Mouse (Mus musculus) limb, embryonic 12.5 days (tissue): ENCODE data around the gene Osr1. TPM values are rescaled to one million over a fixed set of nuclear protein-coding genes. Genes with fewer than 3 reads are reported as not detected.

Source experiments
- ATAC-seq: fragments of 200-750 bp; cut with Nextera tagmentation; 2 replicates; pipeline ENCODE4 v1.8.0; 2017; ENCODE audit warnings: low read depth, moderate TSS enrichment; ENCODE audit not compliant: insufficient number of reproducible peaks, insufficient read depth, low FRiP score, low TSS enrichment
- H3K27ac ChIP-seq: fragments of 300-500 bp; sonication (generic); 2 replicates; pipeline ENCODE4 v1.5.1; 2016; ENCODE audit warnings: mild to moderate bottlenecking, moderate library complexity
- H3K27me3 ChIP-seq: fragments of 300-500 bp; sonication (generic); 2 replicates; pipeline ENCODE4 v1.6.1; 2016; ENCODE audit warnings: mild to moderate bottlenecking, moderate library complexity
- H3K36me3 ChIP-seq: fragments of 300-500 bp; sonication (generic); 2 replicates; pipeline ENCODE4 v1.6.1; 2016; ENCODE audit warnings: mild to moderate bottlenecking, moderate library complexity
- H3K4me1 ChIP-seq: fragments of 300-500 bp; sonication (generic); replicated peaks from 2 replicates; pipeline ENCODE4 v1.6.1; 2016
- H3K4me2 ChIP-seq: fragments of 300-500 bp; sonication (generic); 2 replicates; pipeline ENCODE4 v1.6.1; 2016; ENCODE audit warnings: mild to moderate bottlenecking, moderate library complexity
- H3K4me3 ChIP-seq: fragments of 300-500 bp; sonication (generic); replicated peaks from 2 replicates; pipeline ENCODE4 v1.5.1; 2016; ENCODE audit warnings: mild to moderate bottlenecking
- H3K9ac ChIP-seq: fragments of 300-500 bp; sonication (generic); replicated peaks from 2 replicates; pipeline ENCODE4 v1.6.1; 2016; ENCODE audit warnings: mild to moderate bottlenecking, moderate library complexity
- H3K9me3 ChIP-seq: fragments of 300-500 bp; sonication (generic); 2 replicates; pipeline ENCODE4 v1.6.1; 2016; ENCODE audit warnings: mild to moderate bottlenecking, moderate library complexity
- WGBS: fragments of 180-500 bp; shearing (Covaris S2); methylation state at CpG from one replicate; pipeline ENCODE4 v1.1.7; 2016; 5-methylcytosine and 5-hydroxymethylcytosine counted together
- polyA plus RNA-seq: library from polyadenylated mRNA; unstranded; fragments of >200 nt; fragmentation: Nextera tagmentation; extraction: Ambion mirVana; gene quantifications from 2 replicates; pipeline ENCODE4 v1.2.1, GENCODE M21; 2016

Osr1 gene
- polyA plus RNA-seq, 1 experiment from 2014 or later = 47.8 TPM

DNA sequence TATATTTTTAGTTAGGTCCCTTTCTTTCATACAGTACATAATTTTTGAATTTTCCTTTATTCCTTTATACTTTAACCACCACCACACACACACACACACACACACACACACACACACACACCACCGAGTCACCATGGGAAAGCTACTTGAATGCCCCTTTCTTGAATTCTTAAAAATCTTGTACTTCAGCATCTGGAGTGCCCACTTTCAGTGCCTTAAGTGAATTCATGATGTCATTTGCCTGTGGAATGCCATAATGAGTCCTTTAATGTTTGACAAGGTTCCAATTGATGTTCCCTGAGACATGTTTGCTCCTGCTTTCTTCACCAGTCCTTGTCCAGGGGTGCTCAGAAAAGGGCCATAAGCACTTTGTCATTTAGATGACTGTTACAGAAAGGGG, 17.8 kb downstream of the Osr1 start:
- no peak for ATAC-seq
- Histone ChIP-seq H3K36me3 (no peaks in the 10 kb centered on the region), H3K27me3 (peaks cover 18% of the 10 kb centered on the region), H3K4me2 (no peak overlapping the region), H3K4me1 (peaks cover 12% of the 10 kb centered on the region; the same call in 1 of the 2 replicates), H3K9me3 (no peaks in the 10 kb centered on the region), H3K27ac (no peak overlapping the region), H3K9ac (no peak overlapping the region), H3K4me3 (no peak overlapping the region)
- WGBS = 76% methylated on average over 1 of the region's 1 CpGs

DNA sequence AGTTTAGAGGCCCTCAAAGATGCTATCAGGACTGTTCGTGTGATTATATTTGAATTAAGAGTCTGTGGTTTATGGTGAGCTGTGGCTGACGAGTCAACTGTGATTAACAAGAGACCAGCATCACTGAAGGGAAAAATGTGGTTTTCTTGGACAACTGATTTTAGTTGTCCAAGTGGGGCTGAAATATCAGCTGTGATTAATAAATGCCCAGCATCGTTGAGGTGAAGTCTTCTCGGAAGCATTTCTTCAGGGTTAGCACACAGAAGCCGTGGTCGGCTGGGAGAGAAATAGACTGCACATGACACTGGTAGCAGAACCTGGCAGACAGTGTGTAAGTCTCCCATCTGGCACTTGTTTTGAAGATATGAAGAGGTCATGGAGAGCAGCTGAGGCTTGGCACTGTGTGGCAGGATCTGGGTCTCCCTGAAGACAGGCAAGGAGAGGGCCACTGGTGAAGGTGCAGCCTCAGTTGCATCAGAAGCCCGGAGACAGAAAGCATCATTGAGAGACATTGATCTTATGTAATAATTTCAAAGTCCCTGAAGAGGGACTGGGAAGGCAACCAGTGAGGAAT, 19.7 kb downstream of the Osr1 start:
- Histone ChIP-seq H3K27ac (no peak overlapping the region), H3K4me2 (no peak overlapping the region), H3K9ac (no peak overlapping the region), H3K4me3 (no peak overlapping the region), H3K9me3 (no peaks in the 10 kb centered on the region), H3K36me3 (no peaks in the 10 kb centered on the region), H3K27me3 (no peaks in the 10 kb centered on the region), H3K4me1 (peaks cover 5% of the 10 kb centered on the region; the same call in 1 of the 2 replicates)
- WGBS = 74% methylated on average over 7 of the region's 7 CpGs
- ATAC-seq = no peak

DNA sequence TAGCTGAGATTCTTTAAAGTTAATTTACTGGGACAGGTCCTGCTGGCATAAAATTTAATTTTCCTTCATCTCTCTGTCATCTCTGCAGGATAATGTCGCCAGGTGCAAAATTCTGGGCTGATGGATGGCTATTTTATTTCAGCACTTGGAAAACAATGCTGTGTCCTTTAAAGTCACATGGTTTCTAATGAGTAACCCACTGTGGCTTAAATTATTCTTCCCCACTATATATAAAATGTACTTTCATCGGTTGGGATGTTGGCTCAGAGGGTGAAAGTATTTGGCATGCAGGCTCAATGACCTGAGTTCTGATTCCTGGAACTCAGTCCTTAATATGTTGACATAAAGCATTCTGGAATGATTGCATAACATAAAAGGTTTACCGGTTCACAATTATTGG, 21.2 kb downstream of the Osr1 start:
- Histone ChIP-seq H3K4me2 (no peak overlapping the region), H3K36me3 (no peaks in the 10 kb centered on the region), H3K27me3 (no peaks in the 10 kb centered on the region), H3K9me3 (no peaks in the 10 kb centered on the region), H3K9ac (no peak overlapping the region), H3K4me3 (no peak overlapping the region), H3K27ac (no peak overlapping the region), H3K4me1 (no peaks in the 10 kb centered on the region)
- 49% methylated on average over 3 of the region's 3 CpGs for whole genome bisulfite sequencing
- ATAC-seq = no peak

DNA sequence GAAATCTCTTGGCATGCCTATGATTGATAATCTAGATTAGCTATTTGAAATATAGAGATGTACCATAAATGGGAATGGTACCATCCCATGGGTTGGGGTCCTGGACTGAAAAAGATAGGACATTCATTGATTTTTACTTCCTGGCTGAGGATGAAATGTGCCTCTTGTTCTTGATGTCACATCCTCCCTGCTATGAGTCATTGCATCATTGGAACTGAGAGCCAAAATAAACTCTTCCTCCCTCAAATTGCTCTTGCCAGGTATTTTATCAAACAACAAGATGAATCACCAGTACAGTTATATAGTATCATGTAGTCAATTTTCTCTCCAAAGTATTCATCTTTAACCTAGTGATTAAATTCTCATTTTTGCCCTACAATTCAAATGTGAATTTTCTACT, 28.3 kb downstream of the Osr1 start:
- ATAC-seq = no peak
- H3K36me3 ChIP-seq = no peaks in the 10 kb centered on the region
- H3K27ac ChIP-seq = no peak overlapping the region
- no peaks in the 10 kb centered on the region for H3K9me3 ChIP-seq
- no peak overlapping the region for H3K4me3 ChIP-seq
- no peak overlapping the region for H3K9ac ChIP-seq
- H3K27me3 ChIP-seq = no peaks in the 10 kb centered on the region
- no peaks in the 10 kb centered on the region for H3K4me1 ChIP-seq
- H3K4me2 ChIP-seq = no peak overlapping the region
